Mouse (Mus musculus) midbrain, embryonic 11.5 days (tissue): Measurements from ENCODE around the gene Itpr3. TPM values are rescaled to one million over a fixed set of nuclear protein-coding genes. Genes with fewer than 3 reads are reported as not detected.

ENCODE experiments used
- ATAC-seq: fragments of 200-750 bp; cut with Nextera tagmentation; 2 replicates; pipeline ENCODE4 v1.8.0; 2017; ENCODE audit warnings: moderate TSS enrichment, moderate library complexity; ENCODE audit not compliant: low FRiP score
- DNase-seq: peaks from one replicate; pipeline ENCODE4 v3.0.0; 2015; ENCODE audit warnings: low spot score; ENCODE audit errors: missing footprints
- H3K27ac ChIP-seq: fragments of 300-500 bp; sonication (generic); 2 replicates; pipeline ENCODE4 v1.5.1; 2014; ENCODE audit warnings: low read depth, low read length
- H3K27me3 ChIP-seq: fragments of 300-500 bp; sonication (generic); 2 replicates; pipeline ENCODE4 v1.6.1; 2014; ENCODE audit warnings: mild to moderate bottlenecking, low read length, moderate library complexity, mixed read lengths; ENCODE audit not compliant: control insufficient read depth, insufficient read depth
- H3K36me3 ChIP-seq: fragments of 300-500 bp; sonication (generic); 2 replicates; pipeline ENCODE4 v1.6.1; 2014; ENCODE audit warnings: mild to moderate bottlenecking, low read length, moderate library complexity, mixed read lengths; ENCODE audit not compliant: control insufficient read depth, insufficient read depth
- H3K4me1 ChIP-seq: fragments of 300-500 bp; sonication (generic); 2 replicates; pipeline ENCODE4 v1.6.1; 2014; ENCODE audit warnings: low read length; ENCODE audit not compliant: control insufficient read depth, insufficient read depth
- H3K4me2 ChIP-seq: fragments of 300-500 bp; sonication (generic); 2 replicates; pipeline ENCODE4 v1.6.1; 2014; ENCODE audit warnings: mild to moderate bottlenecking, moderate library complexity
- H3K4me3 ChIP-seq: fragments of 300-500 bp; sonication (generic); 2 replicates; pipeline ENCODE4 v1.5.1; 2014; ENCODE audit warnings: low read depth, low read length
- H3K9ac ChIP-seq: fragments of 300-500 bp; sonication (generic); 2 replicates; pipeline ENCODE4 v1.6.1; 2014; ENCODE audit warnings: low read length
- H3K9me3 ChIP-seq: fragments of 300-500 bp; sonication (generic); 2 replicates; pipeline ENCODE4 v1.6.1; 2016; ENCODE audit warnings: low read length; ENCODE audit not compliant: control insufficient read depth
- WGBS: fragments of 180-500 bp; shearing (Covaris S2); extraction: QIAGEN DNeasy Blood & Tissue Kit; methylation state at CpG from one replicate; pipeline ENCODE4 v1.1.7; 2014; 5-methylcytosine and 5-hydroxymethylcytosine counted together
- polyA plus RNA-seq: library from polyadenylated mRNA; unstranded; fragments of >200 nt; fragmentation: Nextera tagmentation; extraction: Ambion mirVana; gene quantifications from 2 replicates; pipeline ENCODE4 v1.2.1, GENCODE M21; 2014

Itpr3 gene
- polyA plus RNA-seq, 1 experiment from 2014 or later: 0.72 TPM

- ATAC-seq (no peak), DNase-seq (no peak)
- Histone ChIP-seq H3K4me1 (peaks cover 4% of the 10 kb centered on the region), H3K4me3 (no peak overlapping the region), H3K27me3 (no peaks in the 10 kb centered on the region), H3K9me3 (no peaks in the 10 kb centered on the region), H3K36me3 (peaks cover 5% of the 10 kb centered on the region; the same call in 1 of the 2 replicates), H3K27ac (no peak overlapping the region), H3K4me2 (no peak overlapping the region), H3K9ac (no peak overlapping the region)
- 95% methylated on average over 9 of the region's 9 CpGs for WGBS
Observed at GRCm38 (mm10) chr17:27021736-27022135, 35.4 kb upstream of the Itpr3 start.

DNA sequence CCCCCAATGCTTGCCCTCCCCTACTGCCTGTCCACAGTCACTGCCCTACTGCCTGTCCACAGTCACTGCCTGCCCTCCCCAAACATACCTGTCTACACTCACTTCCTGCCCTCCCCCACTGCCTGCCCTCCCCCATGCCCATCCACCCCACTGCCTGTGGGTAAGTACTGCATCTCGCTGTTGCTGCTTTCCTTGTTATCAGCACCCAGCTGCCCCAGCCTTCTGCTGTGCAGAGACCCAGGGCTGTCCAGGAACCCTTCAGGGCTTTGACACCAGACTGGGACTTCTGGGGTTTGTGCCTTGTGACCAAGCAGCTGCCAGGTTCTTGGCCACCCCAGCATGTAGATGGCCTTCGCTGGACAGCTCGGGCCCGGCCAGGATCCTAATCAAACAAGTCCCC is 33.8 kb upstream of the Itpr3 start:
- H3K36me3 ChIP-seq: peaks cover 5% of the 10 kb centered on the region; the same call in 1 of the 2 replicates
- 93% methylated on average over 4 of the region's 4 CpGs for WGBS
- no peak overlapping the region for H3K9ac ChIP-seq
- H3K27ac ChIP-seq: no peak overlapping the region
- peaks cover 7% of the 10 kb centered on the region for H3K4me1 ChIP-seq
- H3K9me3 ChIP-seq: no peaks in the 10 kb centered on the region
- no peak overlapping the region for H3K4me3 ChIP-seq
- DNase-seq: no peak
- ATAC-seq: no peak
- H3K4me2 ChIP-seq: no peak overlapping the region
- no peaks in the 10 kb centered on the region for H3K27me3 ChIP-seq

DNA sequence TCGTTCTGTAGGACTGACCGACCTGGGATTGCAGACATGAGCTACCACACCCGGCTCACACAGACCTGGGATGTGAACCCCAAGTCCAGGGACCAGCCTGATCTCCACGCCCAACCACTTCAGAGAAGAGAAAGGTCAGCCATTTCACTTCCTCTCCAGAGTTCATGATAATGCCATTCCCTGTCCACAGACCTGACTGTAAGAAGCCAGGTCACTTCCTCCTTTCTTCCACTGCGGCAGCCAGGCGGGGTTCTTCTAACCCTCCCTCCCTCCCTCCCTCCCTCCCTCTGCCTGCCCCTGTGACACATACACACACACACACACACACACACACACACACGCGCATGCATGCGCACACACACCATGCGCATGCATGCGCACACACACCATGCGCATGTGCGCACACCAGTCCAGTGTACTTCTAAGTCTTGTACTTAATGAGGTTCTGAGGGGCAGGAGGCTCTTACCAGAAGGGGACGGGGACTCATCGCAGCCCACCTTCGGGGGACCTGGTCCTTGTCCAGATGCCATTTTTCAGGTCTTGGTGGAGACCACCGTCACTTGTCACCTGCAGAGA is 31.7 kb upstream of the Itpr3 start:
- Histone ChIP-seq H3K4me3 (no peak overlapping the region), H3K9me3 (no peaks in the 10 kb centered on the region), H3K27me3 (no peaks in the 10 kb centered on the region), H3K4me1 (peaks cover 6% of the 10 kb centered on the region), H3K27ac (no peak overlapping the region), H3K36me3 (peaks cover 5% of the 10 kb centered on the region; the same call in 1 of the 2 replicates), H3K9ac (no peak overlapping the region), H3K4me2 (no peak overlapping the region)
- DNase-seq (no peak), ATAC-seq (no peak)
- WGBS: 96% methylated on average over 17 of the region's 17 CpGs

DNA sequence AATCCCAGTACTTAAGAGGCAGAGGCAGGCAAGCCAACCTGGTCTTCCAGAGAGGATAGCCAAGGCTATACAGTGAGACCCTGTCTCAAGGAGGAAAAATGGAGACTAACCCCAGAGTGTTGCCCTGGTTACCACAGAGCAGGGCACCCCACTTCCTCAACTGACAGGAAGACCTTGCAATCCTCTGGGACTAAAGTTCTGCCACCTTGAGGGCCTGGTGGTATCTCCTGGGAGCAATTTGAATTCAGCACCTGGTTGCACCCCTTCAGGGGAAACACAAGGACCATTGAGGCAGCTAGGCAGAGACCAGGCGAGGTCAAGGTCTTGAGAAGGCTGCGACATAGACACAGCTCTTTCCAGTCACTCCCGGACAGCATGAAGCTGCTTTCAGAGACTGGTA is 31.2 kb upstream of the Itpr3 start:
- H3K4me3 ChIP-seq: no peak overlapping the region
- no peaks in the 10 kb centered on the region for H3K27me3 ChIP-seq
- 98% methylated on average over 3 of the region's 3 CpGs for WGBS
- DNase-seq (no peak), ATAC-seq (no peak)
- H3K9me3 ChIP-seq: no peaks in the 10 kb centered on the region
- no peak overlapping the region for H3K9ac ChIP-seq
- H3K4me1 ChIP-seq: peaks cover 6% of the 10 kb centered on the region
- peaks cover 5% of the 10 kb centered on the region; the same call in 1 of the 2 replicates for H3K36me3 ChIP-seq
- H3K4me2 ChIP-seq: no peak overlapping the region
- no peak overlapping the region for H3K27ac ChIP-seq

- H3K27me3 ChIP-seq: no peaks in the 10 kb centered on the region
- 42% methylated on average over 12 of the region's 12 CpGs for WGBS
- no peak; the same call in 1 of the 2 replicates for ATAC-seq
- peak overlapping the region; percentile 74 for H3K4me3 ChIP-seq
- DNase-seq: no peak
- no peaks in the 10 kb centered on the region for H3K9me3 ChIP-seq
- peaks cover 6% of the 10 kb centered on the region for H3K4me1 ChIP-seq
- H3K27ac ChIP-seq: peak overlapping the region; percentile 6; the same call in 1 of the 2 replicates
- H3K36me3 ChIP-seq: no peaks in the 10 kb centered on the region; the same call in 1 of the 2 replicates
- H3K9ac ChIP-seq: peak overlapping the region; percentile 97
- peak overlapping the region; percentile 78 for H3K4me2 ChIP-seq
Observed at GRCm38 (mm10) chr17:27027460-27028283, 29.4 kb upstream of the Itpr3 start.

- Histone ChIP-seq H3K9ac (peak overlapping the region; percentile 97), H3K9me3 (no peaks in the 10 kb centered on the region), H3K36me3 (no peaks in the 10 kb centered on the region; the same call in 1 of the 2 replicates), H3K4me2 (peak overlapping the region; percentile 78), H3K4me3 (peak overlapping the region; percentile 74), H3K27me3 (no peaks in the 10 kb centered on the region), H3K4me1 (peaks cover 6% of the 10 kb centered on the region), H3K27ac (peak overlapping the region; percentile 6; the same call in 1 of the 2 replicates)
- DNase-seq (peak; percentile 98), ATAC-seq (peak; percentile 86)
- under 1% methylated on average over 19 of the region's 19 CpGs for WGBS
Observed at GRCm38 (mm10) chr17:27028284-27028795, 28.8 kb upstream of the Itpr3 start.

DNA sequence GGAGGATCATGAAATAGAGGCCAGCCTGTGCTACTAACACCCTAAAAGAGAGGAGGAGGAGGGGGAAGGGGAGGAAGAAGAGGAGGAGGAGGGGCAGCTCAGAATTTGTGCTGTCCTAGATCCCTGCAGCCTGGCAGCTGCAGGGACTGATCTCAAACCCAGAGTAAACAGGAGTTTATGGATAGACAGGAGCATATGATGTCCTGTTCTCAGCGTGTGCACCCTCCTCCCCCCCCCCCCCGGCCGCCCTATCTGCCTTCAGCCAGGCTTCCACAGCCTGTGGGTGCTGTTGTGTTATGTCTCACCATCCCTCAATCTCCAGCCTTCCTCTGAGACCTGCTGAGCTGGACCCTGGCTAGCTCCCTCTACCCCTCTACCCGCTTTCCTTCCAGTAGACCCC is 28.2 kb upstream of the Itpr3 start, which contains the start of gene Bak1:
Bak1 (minus strand) TSS at position 101 of the 400 bp plus-strand sequence.
- peak within 1 kb of the TSS; percentile 97 for H3K9ac ChIP-seq
- H3K27me3 ChIP-seq: no peaks in the 10 kb centered on the region
- peak within 1 kb of the TSS; percentile 78 for H3K4me2 ChIP-seq
- no peaks in the 10 kb centered on the region for H3K9me3 ChIP-seq
- DNase-seq: no peak
- H3K4me1 ChIP-seq: peaks cover 6% of the 10 kb centered on the region
- peak within 1 kb of the TSS; percentile 74 for H3K4me3 ChIP-seq
- peak within 1 kb of the TSS; percentile 6; the same call in 1 of the 2 replicates for H3K27ac ChIP-seq
- 67% methylated on average over 4 of the region's 4 CpGs for WGBS
- H3K36me3 ChIP-seq: no peaks in the 10 kb centered on the region; the same call in 1 of the 2 replicates
- ATAC-seq: no peak; the same call in 1 of the 2 replicates

DNA sequence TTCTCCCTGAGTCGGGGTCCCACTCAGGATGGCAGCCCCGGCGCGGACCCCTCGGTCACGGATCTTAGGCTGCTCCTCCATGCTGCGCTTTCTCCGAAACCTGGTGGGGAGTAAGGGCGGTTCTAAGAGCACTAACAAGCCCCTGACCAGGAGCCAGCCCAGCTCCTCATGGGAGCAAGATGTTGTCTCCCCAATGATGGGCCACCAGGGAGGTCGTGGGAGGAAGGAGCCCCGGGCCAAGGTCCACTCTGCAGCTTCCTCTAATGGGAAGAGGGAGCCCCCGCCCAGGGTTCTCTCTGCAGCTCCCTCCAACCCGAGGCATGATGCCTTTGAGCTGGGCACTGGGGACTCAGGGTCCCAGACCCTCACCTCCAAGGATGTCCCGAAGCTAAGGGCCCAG is 27.7 kb upstream of the Itpr3 start:
- Histone ChIP-seq H3K4me3 (no peak overlapping the region), H3K27ac (no peak overlapping the region), H3K4me2 (no peak overlapping the region), H3K9ac (no peak overlapping the region), H3K36me3 (no peaks in the 10 kb centered on the region; the same call in 1 of the 2 replicates), H3K9me3 (no peaks in the 10 kb centered on the region), H3K27me3 (no peaks in the 10 kb centered on the region), H3K4me1 (peaks cover 6% of the 10 kb centered on the region)
- ATAC-seq: no peak
- WGBS: 90% methylated on average over 14 of the region's 14 CpGs
- no peak for DNase-seq

DNA sequence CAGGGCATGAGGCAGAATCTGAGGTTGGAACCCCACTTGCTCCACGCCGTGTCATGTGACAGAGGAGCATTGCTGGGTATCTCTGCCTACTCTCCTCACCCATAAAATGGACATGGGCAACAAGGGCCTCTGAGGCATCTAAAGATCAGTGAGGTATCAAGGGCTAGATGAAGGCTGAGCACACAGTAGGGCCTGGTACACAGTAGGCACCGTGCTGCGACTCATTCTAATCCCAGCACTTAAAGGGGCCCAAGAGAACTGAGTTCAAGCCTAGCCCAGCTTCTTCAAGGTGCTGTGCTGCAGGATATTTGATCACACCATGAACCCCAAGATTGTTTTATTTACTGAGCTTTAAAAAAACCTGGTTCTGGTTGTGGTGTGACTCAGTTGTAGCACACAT is 26.2 kb upstream of the Itpr3 start:
- WGBS: 88% methylated on average over 4 of the region's 4 CpGs
- Histone ChIP-seq H3K4me3 (no peak overlapping the region), H3K4me2 (no peak overlapping the region), H3K9me3 (no peaks in the 10 kb centered on the region), H3K27ac (no peak overlapping the region), H3K4me1 (peaks cover 6% of the 10 kb centered on the region), H3K36me3 (no peaks in the 10 kb centered on the region), H3K27me3 (no peaks in the 10 kb centered on the region), H3K9ac (no peak overlapping the region)
- ATAC-seq (no peak), DNase-seq (no peak)
